Mouse (Mus musculus): ENCODE results near the gene Csad. TPM values are rescaled to one million over a fixed set of nuclear protein-coding genes. Genes with fewer than 3 reads are reported as not detected.

The Csad gene
- total and polyA plus RNA-seq, 2 experiments from 2014 or later, result 30.3 to 32.8 TPM

GRCm38 (mm10) chr15:102217325-102217724, 12.8 kb upstream of the Csad start:
- H3K4me1 ChIP-seq (ENCODE audit: insufficient read depth, low read length), result no peaks in the 10 kb centered on the region
- DNase-seq (ENCODE audit: low spot score), result no peak
- H3K4me3 ChIP-seq (ENCODE audit: low read depth, low read length), result no peak overlapping the region
- H3K36me3 ChIP-seq (ENCODE audit: insufficient read depth, low read length), result peaks cover 39% of the 10 kb centered on the region
- H3K9me3 ChIP-seq (ENCODE audit: low read length), result no peaks in the 10 kb centered on the region
- no peak overlapping the region for H3K9ac ChIP-seq (replicated peaks; ENCODE audit: low read length, poor library complexity, severe bottlenecking)
- WGBS, result 88% methylated on average over 7 of the region's 7 CpGs
- no peak overlapping the region for H3K27ac ChIP-seq (ENCODE audit: low read depth, low read length)
- TF ChIP-seq CTCF (IDR thresholded peaks at IDR 0.05), result no peak
- H3K27me3 ChIP-seq (ENCODE audit: insufficient read depth, low read length), result no peaks in the 10 kb centered on the region
- ATAC-seq (ENCODE audit: low FRiP score), result no peak
- H3K4me2 ChIP-seq (ENCODE audit: low read depth, low read length, poor library complexity, severe bottlenecking), result no peak overlapping the region

GRCm38 (mm10) chr15:102216459-102217228, 12.1 kb upstream of the Csad start:
- Histone ChIP-seq H3K4me2 (ENCODE audit: low read depth, low read length, poor library complexity, severe bottlenecking) (no peak overlapping the region), H3K36me3 (ENCODE audit: insufficient read depth, low read length) (peaks cover 46% of the 10 kb centered on the region), H3K4me1 (ENCODE audit: insufficient read depth, low read length) (no peaks in the 10 kb centered on the region), H3K9me3 (ENCODE audit: low read length) (no peaks in the 10 kb centered on the region), H3K9ac (replicated peaks; ENCODE audit: low read length, poor library complexity, severe bottlenecking) (no peak overlapping the region), H3K4me3 (ENCODE audit: low read depth, low read length) (no peak overlapping the region), H3K27me3 (ENCODE audit: insufficient read depth, low read length) (no peaks in the 10 kb centered on the region), H3K27ac (ENCODE audit: low read depth, low read length) (no peak overlapping the region)
- WGBS, result 83% methylated on average over 16 of the region's 16 CpGs
- TF ChIP-seq CTCF (IDR thresholded peaks at IDR 0.05), result no peak
- no peak for DNase-seq (ENCODE audit: low spot score)
- no peak for ATAC-seq (ENCODE audit: low FRiP score)

GRCm38 (mm10) chr15:102215624-102216023, 11.1 kb upstream of the Csad start:
- ATAC-seq (ENCODE audit: low FRiP score) (no peak), DNase-seq (ENCODE audit: low spot score) (no peak)
- H3K27ac ChIP-seq (ENCODE audit: low read depth, low read length), result no peak overlapping the region
- no peak overlapping the region for H3K9ac ChIP-seq (replicated peaks; ENCODE audit: low read length, poor library complexity, severe bottlenecking)
- H3K4me3 ChIP-seq (ENCODE audit: low read depth, low read length), result no peak overlapping the region
- peaks cover 48% of the 10 kb centered on the region for H3K36me3 ChIP-seq (ENCODE audit: insufficient read depth, low read length)
- no peak for TF ChIP-seq CTCF (IDR thresholded peaks at IDR 0.05)
- no peak overlapping the region for H3K4me2 ChIP-seq (ENCODE audit: low read depth, low read length, poor library complexity, severe bottlenecking)
- WGBS, result 73% methylated on average over 6 of the region's 6 CpGs
- no peaks in the 10 kb centered on the region for H3K4me1 ChIP-seq (ENCODE audit: insufficient read depth, low read length)
- no peaks in the 10 kb centered on the region for H3K9me3 ChIP-seq (ENCODE audit: low read length)
- H3K27me3 ChIP-seq (ENCODE audit: insufficient read depth, low read length), result no peaks in the 10 kb centered on the region

DNA sequence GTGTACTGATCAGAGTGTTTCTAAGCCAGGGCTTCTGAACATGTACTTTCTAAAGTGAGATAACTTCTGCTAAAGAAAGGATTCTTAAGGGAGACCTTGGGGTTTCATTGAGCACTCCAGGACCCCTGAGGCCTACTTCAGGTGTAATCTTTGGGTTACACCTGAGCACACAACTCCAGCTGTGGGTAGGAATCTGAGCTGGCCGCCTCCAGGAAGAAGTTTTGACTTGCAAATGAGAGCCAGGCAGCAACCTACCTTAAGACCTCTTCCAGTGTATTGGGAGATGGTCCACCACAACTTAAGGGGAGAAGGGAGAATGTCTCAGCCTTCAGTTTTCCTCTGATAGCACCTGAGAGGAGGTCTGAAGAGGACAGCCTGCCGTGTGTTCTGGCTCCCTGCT, 9.6 kb upstream of the Csad start:
- ATAC-seq (ENCODE audit: low FRiP score) (no peak), DNase-seq (ENCODE audit: low spot score) (no peak)
- Histone ChIP-seq H3K27ac (ENCODE audit: low read depth, low read length) (no peak overlapping the region), H3K4me2 (ENCODE audit: low read depth, low read length, poor library complexity, severe bottlenecking) (no peak overlapping the region), H3K4me3 (ENCODE audit: low read depth, low read length) (no peak overlapping the region), H3K9ac (replicated peaks; ENCODE audit: low read length, poor library complexity, severe bottlenecking) (no peak overlapping the region), H3K27me3 (ENCODE audit: insufficient read depth, low read length) (no peaks in the 10 kb centered on the region), H3K9me3 (ENCODE audit: low read length) (no peaks in the 10 kb centered on the region), H3K4me1 (ENCODE audit: insufficient read depth, low read length) (no peaks in the 10 kb centered on the region), H3K36me3 (ENCODE audit: insufficient read depth, low read length) (peaks cover 56% of the 10 kb centered on the region)
- no peak for TF ChIP-seq CTCF (IDR thresholded peaks at IDR 0.05)
- 37% methylated on average over 2 of the region's 2 CpGs for WGBS

GRCm38 (mm10) chr15:102211895-102212294, 7.4 kb upstream of the Csad start:
- no peak for TF ChIP-seq CTCF (IDR thresholded peaks at IDR 0.05)
- H3K4me2 ChIP-seq (ENCODE audit: low read depth, low read length, poor library complexity, severe bottlenecking), result no peak overlapping the region
- H3K27me3 ChIP-seq (ENCODE audit: insufficient read depth, low read length), result no peaks in the 10 kb centered on the region
- no peak for DNase-seq (ENCODE audit: low spot score)
- peaks cover 61% of the 10 kb centered on the region for H3K36me3 ChIP-seq (ENCODE audit: insufficient read depth, low read length)
- WGBS, result 87% methylated on average over 6 of the region's 6 CpGs
- H3K4me1 ChIP-seq (ENCODE audit: insufficient read depth, low read length), result no peaks in the 10 kb centered on the region
- no peak overlapping the region for H3K9ac ChIP-seq (replicated peaks; ENCODE audit: low read length, poor library complexity, severe bottlenecking)
- no peak overlapping the region for H3K4me3 ChIP-seq (ENCODE audit: low read depth, low read length)
- no peak for ATAC-seq (ENCODE audit: low FRiP score)
- H3K9me3 ChIP-seq (ENCODE audit: low read length), result no peaks in the 10 kb centered on the region
- H3K27ac ChIP-seq (ENCODE audit: low read depth, low read length), result no peak overlapping the region

DNA sequence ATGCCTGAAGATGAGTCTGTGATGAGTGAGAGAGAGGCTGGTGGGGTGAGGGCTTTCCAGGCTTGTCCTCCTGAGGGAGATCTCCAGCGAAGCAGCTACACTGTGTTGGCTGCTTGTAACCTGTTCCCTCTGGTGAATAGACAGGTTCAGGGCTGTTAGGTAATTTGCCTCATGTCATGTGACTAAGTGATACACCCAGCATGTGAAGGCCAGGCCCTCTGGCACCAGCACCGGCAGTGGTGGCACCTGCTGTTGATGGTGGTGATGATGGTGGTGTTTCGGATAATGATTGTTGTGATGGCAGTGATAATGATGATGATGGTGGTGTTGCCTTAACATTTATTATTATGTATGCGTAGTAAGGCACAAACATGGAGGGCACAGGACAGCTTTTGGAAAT, 6.3 kb upstream of the Csad start:
- Histone ChIP-seq H3K27ac (ENCODE audit: low read depth, low read length) (no peak overlapping the region), H3K9me3 (ENCODE audit: low read length) (no peaks in the 10 kb centered on the region), H3K36me3 (ENCODE audit: insufficient read depth, low read length) (peaks cover 57% of the 10 kb centered on the region), H3K4me2 (ENCODE audit: low read depth, low read length, poor library complexity, severe bottlenecking) (no peak overlapping the region), H3K4me1 (ENCODE audit: insufficient read depth, low read length) (0 out of 2 replicates have a peak, but pooled peaks cover 2% of the 10 kb centered on the region), H3K9ac (replicated peaks; ENCODE audit: low read length, poor library complexity, severe bottlenecking) (no peak overlapping the region), H3K4me3 (ENCODE audit: low read depth, low read length) (no peak overlapping the region), H3K27me3 (ENCODE audit: insufficient read depth, low read length) (no peaks in the 10 kb centered on the region)
- TF ChIP-seq CTCF (IDR thresholded peaks at IDR 0.05), result no peak
- no peak for DNase-seq (ENCODE audit: low spot score)
- ATAC-seq (ENCODE audit: low FRiP score), result no peak
- 98% methylated on average over 4 of the region's 4 CpGs for WGBS

Measured in midbrain, postnatal 0 days (tissue).